Mouse (Mus musculus): ENCODE results near the gene Rcsd1. TPM values are rescaled to one million over a fixed set of nuclear protein-coding genes. Genes with fewer than 3 reads are reported as not detected.

Rcsd1 gene
- polyA plus RNA-seq, 1 experiment from 2014 or later, result 10.5 TPM

GRCm38 (mm10) chr1:165700376-165700815, 9.2 kb downstream of the Rcsd1 start:
- Histone ChIP-seq H3K9me3 (no peaks in the 10 kb centered on the region), H3K4me3 (no peak overlapping the region), H3K4me2 (no peak overlapping the region), H3K27ac (replicated peaks) (no peak overlapping the region), H3K36me3 (no peaks in the 10 kb centered on the region), H3K4me1 (replicated peaks) (peaks cover 10% of the 10 kb centered on the region), H3K9ac (no peak overlapping the region), H3K27me3 (0 out of 2 replicates have a peak, but pooled peaks cover 5% of the 10 kb centered on the region)
- ATAC-seq (ENCODE audit: low FRiP score, low read depth), result no peak
- WGBS, result 55% methylated on average over 7 of the region's 7 CpGs

- H3K9ac ChIP-seq, result no peak overlapping the region
- peaks cover 8% of the 10 kb centered on the region for H3K4me1 ChIP-seq (replicated peaks)
- H3K4me2 ChIP-seq, result no peak overlapping the region
- 0 out of 2 replicates have a peak, but pooled peaks cover 5% of the 10 kb centered on the region for H3K27me3 ChIP-seq
- no peaks in the 10 kb centered on the region for H3K9me3 ChIP-seq
- H3K4me3 ChIP-seq, result no peak overlapping the region
- no peaks in the 10 kb centered on the region for H3K36me3 ChIP-seq
- H3K27ac ChIP-seq (replicated peaks), result no peak overlapping the region
- no peak for ATAC-seq (ENCODE audit: low FRiP score, low read depth)
- 79% methylated on average over 8 of the region's 8 CpGs for WGBS
These were observed 11.9 kb downstream of the Rcsd1 start for GRCm38 (mm10) chr1:165697701-165698100.

GRCm38 (mm10) chr1:165696870-165697269, 12.7 kb downstream of the Rcsd1 start:
- H3K4me3 ChIP-seq, result no peak overlapping the region
- H3K4me2 ChIP-seq, result no peak overlapping the region
- H3K27ac ChIP-seq (replicated peaks), result no peak overlapping the region
- 85% methylated on average over 7 of the region's 7 CpGs for WGBS
- no peaks in the 10 kb centered on the region for H3K9me3 ChIP-seq
- H3K27me3 ChIP-seq, result 0 out of 2 replicates have a peak, but pooled peaks cover 2% of the 10 kb centered on the region
- no peaks in the 10 kb centered on the region for H3K36me3 ChIP-seq
- 0 out of 2 replicates have a peak, but pooled peaks cover 6% of the 10 kb centered on the region for H3K4me1 ChIP-seq (replicated peaks)
- ATAC-seq (ENCODE audit: low FRiP score, low read depth), result no peak
- no peak overlapping the region for H3K9ac ChIP-seq

GRCm38 (mm10) chr1:165696040-165696439, 13.5 kb downstream of the Rcsd1 start:
- ATAC-seq (ENCODE audit: low FRiP score, low read depth), result no peak
- Histone ChIP-seq H3K36me3 (no peaks in the 10 kb centered on the region), H3K4me1 (replicated peaks) (0 out of 2 replicates have a peak, but pooled peaks cover 6% of the 10 kb centered on the region), H3K9ac (no peak overlapping the region), H3K27me3 (no peaks in the 10 kb centered on the region), H3K4me3 (no peak overlapping the region), H3K9me3 (no peaks in the 10 kb centered on the region), H3K4me2 (no peak overlapping the region), H3K27ac (replicated peaks) (no peak overlapping the region)
- 86% methylated on average over 5 of the region's 5 CpGs for WGBS

GRCm38 (mm10) chr1:165695392-165696014, 14.1 kb downstream of the Rcsd1 start:
- Histone ChIP-seq H3K27me3 (no peaks in the 10 kb centered on the region), H3K4me1 (replicated peaks) (0 out of 2 replicates have a peak, but pooled peaks cover 6% of the 10 kb centered on the region), H3K4me3 (no peak overlapping the region), H3K9me3 (no peaks in the 10 kb centered on the region), H3K36me3 (no peaks in the 10 kb centered on the region), H3K27ac (replicated peaks) (no peak overlapping the region), H3K4me2 (no peak overlapping the region), H3K9ac (no peak overlapping the region)
- ATAC-seq (ENCODE audit: low FRiP score, low read depth), result no peak

- Histone ChIP-seq H3K4me3 (no peak overlapping the region), H3K36me3 (no peaks in the 10 kb centered on the region), H3K4me2 (no peak overlapping the region), H3K27ac (replicated peaks) (no peak overlapping the region), H3K27me3 (no peaks in the 10 kb centered on the region), H3K9ac (no peak overlapping the region), H3K4me1 (replicated peaks) (0 out of 2 replicates have a peak, but pooled peaks cover 6% of the 10 kb centered on the region), H3K9me3 (no peaks in the 10 kb centered on the region)
- 65% methylated on average over 7 of the region's 7 CpGs for WGBS
- no peak for ATAC-seq (ENCODE audit: low FRiP score, low read depth)
These were observed 15.7 kb downstream of the Rcsd1 start for GRCm38 (mm10) chr1:165693856-165694255.

- no peaks in the 10 kb centered on the region for H3K9me3 ChIP-seq
- H3K36me3 ChIP-seq, result no peaks in the 10 kb centered on the region
- ATAC-seq (ENCODE audit: low FRiP score, low read depth), result 0 out of 2 replicates have a peak, but pooled peaks have one; percentile 20
- no peaks in the 10 kb centered on the region for H3K27me3 ChIP-seq
- WGBS, result 28% methylated on average over 3 of the region's 3 CpGs
- H3K4me2 ChIP-seq, result no peak overlapping the region
- H3K4me1 ChIP-seq (replicated peaks), result 0 out of 2 replicates have a peak, but pooled peaks cover 6% of the 10 kb centered on the region
- H3K4me3 ChIP-seq, result no peak overlapping the region
- no peak overlapping the region for H3K9ac ChIP-seq
- H3K27ac ChIP-seq (replicated peaks), result no peak overlapping the region
These were observed 18.0 kb downstream of the Rcsd1 start for GRCm38 (mm10) chr1:165691516-165691915.

DNA sequence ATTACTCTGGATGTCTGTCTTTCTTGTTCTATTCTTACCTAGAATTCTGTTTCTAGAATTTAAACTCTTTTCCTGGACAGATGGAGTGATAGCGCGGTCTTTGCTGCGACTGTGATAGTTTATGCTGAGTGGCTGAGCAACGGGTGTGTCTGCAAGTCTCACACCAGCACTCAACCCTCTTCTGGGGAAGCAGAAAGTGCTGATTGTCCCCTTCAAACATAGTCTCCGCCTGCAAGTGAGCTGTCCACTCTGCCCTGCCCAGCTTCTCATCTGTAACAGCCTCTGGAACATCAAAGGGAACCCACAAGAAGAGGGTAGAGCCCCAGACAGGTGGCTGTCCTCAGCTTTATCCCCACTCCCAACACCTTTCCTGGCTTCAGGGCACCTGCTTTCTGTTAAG, 19.7 kb downstream of the Rcsd1 start:
- Histone ChIP-seq H3K27ac (replicated peaks) (no peak overlapping the region), H3K4me2 (no peak overlapping the region), H3K4me3 (no peak overlapping the region), H3K27me3 (no peaks in the 10 kb centered on the region), H3K9ac (no peak overlapping the region), H3K9me3 (no peaks in the 10 kb centered on the region), H3K36me3 (no peaks in the 10 kb centered on the region), H3K4me1 (replicated peaks) (0 out of 2 replicates have a peak, but pooled peaks cover 6% of the 10 kb centered on the region)
- no peak for ATAC-seq (ENCODE audit: low FRiP score, low read depth)
- WGBS, result 84% methylated on average over 5 of the region's 5 CpGs

DNA sequence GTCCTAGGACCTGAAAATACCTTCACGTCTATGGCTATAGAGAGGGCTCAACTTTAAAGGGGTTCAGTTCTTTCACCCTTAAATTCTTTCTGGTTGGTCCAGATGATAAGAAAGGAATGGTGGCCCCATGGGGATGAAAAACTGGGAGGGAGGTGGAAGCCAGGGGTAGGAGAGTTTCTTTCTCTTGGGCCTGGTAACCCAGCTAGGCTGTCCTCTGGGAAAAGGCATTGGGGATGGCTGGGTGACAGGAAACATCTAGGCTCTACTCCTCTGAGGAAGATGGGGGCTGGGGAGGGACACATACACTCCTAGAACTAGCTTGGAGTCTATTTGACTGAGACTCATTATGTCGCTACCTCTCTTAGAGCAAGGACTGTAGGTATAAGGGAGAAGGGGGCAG, 21.7 kb downstream of the Rcsd1 start:
- no peak overlapping the region for H3K4me2 ChIP-seq
- no peak overlapping the region for H3K27ac ChIP-seq (replicated peaks)
- 91% methylated on average over 2 of the region's 2 CpGs for WGBS
- no peak overlapping the region for H3K9ac ChIP-seq
- H3K4me3 ChIP-seq, result no peak overlapping the region
- no peaks in the 10 kb centered on the region for H3K27me3 ChIP-seq
- no peaks in the 10 kb centered on the region for H3K36me3 ChIP-seq
- no peak for ATAC-seq (ENCODE audit: low FRiP score, low read depth)
- 0 out of 2 replicates have a peak, but pooled peaks cover 6% of the 10 kb centered on the region for H3K4me1 ChIP-seq (replicated peaks)
- no peaks in the 10 kb centered on the region for H3K9me3 ChIP-seq

- H3K4me1 ChIP-seq (replicated peaks), result no peaks in the 10 kb centered on the region
- 64% methylated on average over 8 of the region's 8 CpGs for WGBS
- no peaks in the 10 kb centered on the region for H3K36me3 ChIP-seq
- no peak overlapping the region for H3K4me2 ChIP-seq
- H3K9ac ChIP-seq, result no peak overlapping the region
- no peak for ATAC-seq (ENCODE audit: low FRiP score, low read depth)
- H3K27me3 ChIP-seq, result no peaks in the 10 kb centered on the region
- H3K27ac ChIP-seq (replicated peaks), result no peak overlapping the region
- no peaks in the 10 kb centered on the region for H3K9me3 ChIP-seq
- H3K4me3 ChIP-seq, result no peak overlapping the region
These were observed 22.6 kb downstream of the Rcsd1 start for GRCm38 (mm10) chr1:165686963-165687362.

DNA sequence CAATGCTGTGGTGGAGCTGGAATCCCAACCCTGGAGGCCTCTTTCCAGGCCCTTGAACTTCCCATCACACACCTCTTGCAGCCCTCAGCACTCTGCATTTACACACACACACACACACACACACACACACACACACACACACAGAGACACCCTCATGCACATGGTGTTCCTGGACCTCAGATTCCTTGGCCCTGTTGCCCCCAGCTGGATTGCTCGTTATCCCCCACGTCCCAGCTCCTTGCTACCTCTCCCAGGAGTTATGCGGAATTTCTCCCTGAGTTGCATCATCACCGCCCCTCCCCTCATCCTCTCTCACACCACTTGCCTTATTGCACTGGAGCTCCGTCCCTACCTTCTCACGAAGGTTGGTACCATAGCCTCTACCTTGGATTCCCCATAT, 23.2 kb downstream of the Rcsd1 start:
- ATAC-seq (ENCODE audit: low FRiP score, low read depth), result no peak
- no peak overlapping the region for H3K4me2 ChIP-seq
- H3K27ac ChIP-seq (replicated peaks), result no peak overlapping the region
- 70% methylated on average over 6 of the region's 6 CpGs for WGBS
- H3K4me1 ChIP-seq (replicated peaks), result no peaks in the 10 kb centered on the region
- no peaks in the 10 kb centered on the region for H3K36me3 ChIP-seq
- H3K4me3 ChIP-seq, result no peak overlapping the region
- H3K9ac ChIP-seq, result no peak overlapping the region
- H3K27me3 ChIP-seq, result no peaks in the 10 kb centered on the region
- no peaks in the 10 kb centered on the region for H3K9me3 ChIP-seq

- no peak overlapping the region for H3K4me3 ChIP-seq
- no peak overlapping the region for H3K27ac ChIP-seq (replicated peaks)
- WGBS, result 68% methylated on average over 15 of the region's 15 CpGs
- no peaks in the 10 kb centered on the region for H3K36me3 ChIP-seq
- peak; percentile 27; the same call in 1 of the 2 replicates for ATAC-seq (ENCODE audit: low FRiP score, low read depth)
- no peaks in the 10 kb centered on the region for H3K9me3 ChIP-seq
- H3K4me1 ChIP-seq (replicated peaks), result no peaks in the 10 kb centered on the region
- H3K27me3 ChIP-seq, result no peaks in the 10 kb centered on the region
- no peak overlapping the region for H3K4me2 ChIP-seq
- H3K9ac ChIP-seq, result no peak overlapping the region
These were observed 25.0 kb downstream of the Rcsd1 start for GRCm38 (mm10) chr1:165684261-165685203.

Measured in hindbrain, embryonic 15.5 days (tissue).